Mouse (Mus musculus): ENCODE measurements around the gene Rinl. TPM values are rescaled to one million over a fixed set of nuclear protein-coding genes. Genes with fewer than 3 reads are reported as not detected.

The Rinl gene
- polyA plus RNA-seq, 1 experiment from 2014 or later, result 2.2 TPM

DNA sequence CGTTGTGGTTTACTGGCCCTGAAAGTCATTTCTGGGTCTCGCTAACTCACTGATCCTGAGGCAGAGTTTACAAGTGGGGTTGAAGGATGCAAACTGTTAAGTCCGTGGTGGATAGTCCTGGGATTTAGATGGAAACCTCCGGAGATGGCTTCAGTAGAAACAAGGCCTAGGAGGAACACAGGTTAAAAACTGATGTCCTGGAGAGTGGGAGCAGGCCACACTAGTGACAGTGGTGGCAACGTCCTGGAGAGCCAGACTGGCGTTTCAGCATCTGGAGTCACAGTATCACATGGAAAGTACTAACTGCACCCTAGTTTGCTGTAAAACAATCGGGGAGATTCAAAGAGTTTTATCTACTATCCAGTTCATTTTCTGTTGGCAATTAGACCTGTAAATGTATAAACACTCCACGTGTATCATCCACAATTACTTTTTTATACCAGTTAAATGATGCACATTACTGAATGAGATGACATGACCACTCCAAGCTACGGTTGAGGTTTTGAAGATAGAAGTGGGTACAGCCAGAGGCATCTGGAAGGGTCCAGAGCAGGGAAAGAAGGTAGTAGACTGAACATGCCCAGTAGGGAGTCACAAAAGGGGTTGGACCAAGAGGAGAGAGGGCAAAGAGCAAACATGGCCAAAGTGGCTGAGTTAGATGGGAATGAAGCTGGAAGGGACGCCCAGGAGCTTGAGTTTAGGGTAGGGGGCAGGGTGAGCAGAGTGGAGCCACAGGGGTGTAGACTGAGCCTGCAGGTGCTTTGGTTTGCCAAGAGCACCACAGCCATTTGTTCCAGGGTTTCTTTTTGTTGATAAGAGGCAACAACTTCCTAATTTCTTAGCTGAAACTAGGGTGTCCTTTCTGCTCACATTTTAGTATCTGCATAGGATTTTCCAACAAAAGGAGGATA lies 34.5 kb downstream of the Rinl start:
- peaks cover 44% of the 10 kb centered on the region for H3K4me1 ChIP-seq
- H3K27ac ChIP-seq (replicated peaks), result no peak overlapping the region
- no peak for DNase-seq (ENCODE audit: low spot score)

DNA sequence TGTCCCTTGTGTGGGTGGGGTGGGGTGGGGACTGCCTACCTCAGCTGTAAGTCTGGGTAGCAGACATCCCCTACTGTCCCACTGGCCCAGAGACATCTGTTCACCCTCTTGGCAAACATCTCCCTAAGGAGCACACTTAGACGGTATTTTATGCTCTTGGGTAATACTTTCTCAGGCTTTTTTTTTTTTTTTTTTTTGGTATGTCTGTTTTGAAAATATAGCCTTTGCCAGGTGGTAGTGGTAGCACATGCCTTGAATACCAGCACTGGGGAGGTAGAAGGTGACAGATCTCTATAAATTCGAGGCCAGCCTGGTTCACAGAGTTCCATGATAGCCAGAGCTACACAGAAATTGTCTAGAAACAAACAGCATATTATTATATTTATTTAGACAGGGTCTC lies 35.2 kb downstream of the Rinl start:
- H3K4me3 ChIP-seq, result no peak overlapping the region
- H3K36me3 ChIP-seq (replicated peaks), result peaks cover 51% of the 10 kb centered on the region
- H3K9me3 ChIP-seq, result no peaks in the 10 kb centered on the region
- WGBS, result 66% methylated on average over 2 of the region's 2 CpGs
- H3K4me1 ChIP-seq, result peaks cover 37% of the 10 kb centered on the region
- DNase-seq (ENCODE audit: low spot score), result no peak
- H3K27me3 ChIP-seq (replicated peaks; ENCODE audit: low read depth, poor library complexity, severe bottlenecking), result no peaks in the 10 kb centered on the region
- H3K27ac ChIP-seq (replicated peaks), result no peak overlapping the region

More for the DNA sequence above, 34.5 kb downstream of the Rinl start:
- Histone ChIP-seq H3K36me3 (replicated peaks) (peaks cover 56% of the 10 kb centered on the region), H3K27me3 (replicated peaks; ENCODE audit: low read depth, poor library complexity, severe bottlenecking) (no peaks in the 10 kb centered on the region), H3K4me3 (no peak overlapping the region), H3K9me3 (no peaks in the 10 kb centered on the region)
- 59% methylated on average over 10 of the region's 10 CpGs for WGBS

DNA sequence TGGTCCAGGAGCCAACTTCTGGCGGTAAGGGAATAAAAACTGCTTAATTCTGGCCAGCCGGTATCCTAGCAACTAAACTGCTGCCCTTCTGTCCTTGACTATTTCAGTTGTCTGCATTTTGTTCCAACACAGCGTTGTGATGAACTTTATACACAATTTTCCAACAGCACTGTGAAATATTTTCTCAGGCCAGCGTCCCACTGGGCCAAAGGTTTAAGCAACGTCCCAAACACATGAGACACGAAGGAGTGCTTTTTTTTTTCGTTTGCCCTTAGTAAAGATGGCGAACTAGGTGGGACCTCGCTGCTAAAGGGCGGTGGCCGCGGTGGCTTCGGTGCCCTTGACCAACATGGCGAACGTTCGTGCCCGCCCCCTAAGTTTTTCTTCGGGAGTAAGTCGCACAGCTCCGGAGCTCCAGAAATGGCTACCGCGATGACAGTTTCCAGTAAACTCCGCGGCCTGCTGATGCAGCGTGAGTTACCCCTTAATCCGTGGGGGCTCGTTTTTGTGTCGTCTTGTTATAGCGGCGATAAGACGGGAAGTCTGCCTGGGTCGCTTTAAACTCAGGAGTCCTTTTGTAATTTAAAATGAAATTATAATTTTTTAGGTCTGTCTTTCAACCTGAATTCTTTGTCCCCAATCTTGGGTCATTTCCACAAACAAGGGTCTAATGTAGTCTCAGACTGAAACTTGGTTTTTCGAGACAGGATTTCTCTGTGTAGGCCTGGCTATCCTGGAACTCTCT lies 36.3 kb downstream of the Rinl start, which contains the start of gene Ech1:
Gene Ech1, plus strand, starts transcription at position 277 of the 745 bp plus-strand sequence.
- 0 out of 2 replicates have a peak, but pooled peaks cover 4% of the 10 kb centered on the region for H3K9me3 ChIP-seq
- H3K27ac ChIP-seq (replicated peaks), result peak within 1 kb of the TSS; percentile 84
- WGBS, result 3% methylated on average over 33 of the region's 33 CpGs
- peak within 1 kb of the TSS; percentile 58 for H3K4me3 ChIP-seq
- peak; percentile 92 for DNase-seq (ENCODE audit: low spot score)
- H3K4me1 ChIP-seq, result peaks cover 28% of the 10 kb centered on the region
- H3K27me3 ChIP-seq (replicated peaks; ENCODE audit: low read depth, poor library complexity, severe bottlenecking), result no peaks in the 10 kb centered on the region
- peaks cover 47% of the 10 kb centered on the region for H3K36me3 ChIP-seq (replicated peaks)

DNA sequence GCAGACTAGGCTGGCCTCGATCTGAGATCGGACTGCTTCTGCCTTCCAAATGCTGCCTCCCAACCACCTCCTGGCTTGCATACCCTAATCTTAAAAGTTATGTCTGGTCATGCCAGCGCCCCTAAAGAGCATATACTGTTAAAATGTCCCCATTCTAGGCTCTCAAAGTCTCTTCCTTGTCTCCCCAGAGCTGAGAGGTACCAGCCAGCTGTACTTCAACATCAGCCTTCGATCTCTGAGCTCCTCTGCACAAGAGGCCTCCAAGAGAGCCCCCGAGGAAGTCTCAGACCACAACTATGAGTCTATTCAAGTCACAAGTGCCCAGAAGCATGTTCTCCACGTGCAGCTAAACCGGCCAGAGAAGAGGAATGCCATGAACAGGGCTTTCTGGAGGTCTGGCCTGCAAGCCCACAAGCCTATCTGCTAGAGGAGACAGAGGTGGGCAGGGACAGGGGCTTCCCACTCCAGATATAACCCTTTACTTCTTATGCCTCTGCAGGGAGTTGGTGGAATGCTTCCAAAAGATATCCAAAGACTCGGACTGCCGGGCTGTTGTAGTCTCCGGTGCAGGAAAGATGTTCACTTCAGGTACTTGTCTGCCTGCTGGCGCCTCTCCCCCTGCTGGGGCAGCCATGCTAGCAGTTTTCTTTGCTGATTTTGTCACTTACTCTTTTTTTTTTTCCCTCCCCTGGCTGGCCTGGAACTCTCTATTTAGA lies 37.1 kb downstream of the Rinl start:
- Histone ChIP-seq H3K27me3 (replicated peaks; ENCODE audit: low read depth, poor library complexity, severe bottlenecking) (no peaks in the 10 kb centered on the region), H3K9me3 (0 out of 2 replicates have a peak, but pooled peaks cover 4% of the 10 kb centered on the region), H3K27ac (replicated peaks) (peak overlapping the region; percentile 84), H3K4me3 (peak overlapping the region; percentile 58), H3K36me3 (replicated peaks) (peaks cover 47% of the 10 kb centered on the region), H3K4me1 (peaks cover 22% of the 10 kb centered on the region)
- no peak for DNase-seq (ENCODE audit: low spot score)
- WGBS, result 68% methylated on average over 11 of the region's 11 CpGs

DNA sequence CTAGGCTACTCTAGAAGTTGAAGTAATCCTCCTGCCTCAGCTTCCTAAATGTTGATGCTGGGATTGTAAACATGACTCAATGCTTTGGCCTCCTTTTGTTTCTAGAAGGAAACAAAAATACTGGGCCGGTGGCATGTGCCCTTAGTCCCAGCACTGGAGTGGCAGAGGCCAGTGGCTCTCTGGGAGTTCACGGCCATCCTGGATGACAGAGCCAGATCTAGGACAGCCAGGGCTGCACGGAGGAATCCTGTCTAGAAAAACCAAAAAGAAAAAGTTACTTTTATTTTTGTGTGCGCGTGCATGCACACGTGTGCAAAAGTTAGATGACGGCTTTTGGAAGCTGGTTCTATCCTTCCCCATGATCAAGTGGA lies 37.6 kb downstream of the Rinl start:
- 0 out of 2 replicates have a peak, but pooled peaks cover 4% of the 10 kb centered on the region for H3K9me3 ChIP-seq
- H3K4me3 ChIP-seq, result peak overlapping the region; percentile 58; the same call in 1 of the 2 replicates
- WGBS, result 95% methylated on average over 7 of the region's 7 CpGs
- no peak overlapping the region for H3K27ac ChIP-seq (replicated peaks)
- peaks cover 47% of the 10 kb centered on the region for H3K36me3 ChIP-seq (replicated peaks)
- H3K4me1 ChIP-seq, result peaks cover 16% of the 10 kb centered on the region
- no peaks in the 10 kb centered on the region for H3K27me3 ChIP-seq (replicated peaks; ENCODE audit: low read depth, poor library complexity, severe bottlenecking)
- DNase-seq (ENCODE audit: low spot score), result no peak

DNA sequence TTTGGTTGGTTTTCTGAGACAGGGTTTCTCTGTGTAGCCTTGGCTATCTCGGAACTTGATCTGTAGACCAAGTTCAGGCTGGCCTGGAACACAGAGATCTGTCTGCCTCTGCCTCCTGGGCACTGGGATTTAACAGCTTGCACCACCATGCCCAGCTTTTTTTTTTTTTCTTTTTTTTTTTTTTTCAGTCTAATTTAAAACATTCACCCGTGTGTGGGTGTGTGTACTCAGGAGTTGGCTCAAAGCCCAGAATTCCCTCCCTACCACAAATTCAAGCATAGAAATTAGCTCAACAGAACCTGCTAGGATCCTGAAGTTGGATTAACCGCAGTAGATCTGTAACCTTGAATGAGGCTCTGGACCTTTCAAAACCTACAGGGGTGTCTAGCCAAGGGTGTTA lies 38.6 kb downstream of the Rinl start:
- no peak for DNase-seq (ENCODE audit: low spot score)
- H3K9me3 ChIP-seq, result 0 out of 2 replicates have a peak, but pooled peaks cover 4% of the 10 kb centered on the region
- H3K4me1 ChIP-seq, result peaks cover 15% of the 10 kb centered on the region
- no peak overlapping the region for H3K4me3 ChIP-seq
- no peaks in the 10 kb centered on the region for H3K27me3 ChIP-seq (replicated peaks; ENCODE audit: low read depth, poor library complexity, severe bottlenecking)
- peaks cover 46% of the 10 kb centered on the region for H3K36me3 ChIP-seq (replicated peaks)
- no peak overlapping the region for H3K27ac ChIP-seq (replicated peaks)
- WGBS, result 90% methylated on average over 3 of the region's 3 CpGs

DNA sequence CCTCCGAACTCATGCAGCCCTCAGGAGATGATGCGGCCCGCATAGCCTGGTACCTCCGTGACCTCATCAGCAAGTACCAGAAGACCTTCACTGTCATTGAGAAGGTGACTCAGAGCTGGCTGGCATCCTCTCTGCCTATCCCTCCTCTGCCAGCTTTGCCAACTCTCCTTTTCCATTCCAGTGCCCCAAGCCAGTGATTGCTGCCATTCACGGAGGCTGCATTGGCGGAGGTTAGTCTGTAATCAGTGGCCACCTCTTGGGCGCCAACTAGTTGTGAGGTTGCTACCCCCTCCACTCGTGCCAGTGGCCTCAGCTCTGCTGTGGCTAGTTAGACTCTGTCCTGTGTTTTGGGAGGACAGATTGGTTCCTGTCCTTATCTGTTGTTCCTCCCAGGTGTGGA lies 41.1 kb downstream of the Rinl start:
- Histone ChIP-seq H3K9me3 (0 out of 2 replicates have a peak, but pooled peaks cover 4% of the 10 kb centered on the region), H3K27ac (replicated peaks) (no peak overlapping the region), H3K36me3 (replicated peaks) (peaks cover 32% of the 10 kb centered on the region), H3K4me1 (peaks cover 11% of the 10 kb centered on the region), H3K4me3 (no peak overlapping the region), H3K27me3 (replicated peaks; ENCODE audit: low read depth, poor library complexity, severe bottlenecking) (no peaks in the 10 kb centered on the region)
- 90% methylated on average over 8 of the region's 8 CpGs for WGBS
- no peak for DNase-seq (ENCODE audit: low spot score)

DNA sequence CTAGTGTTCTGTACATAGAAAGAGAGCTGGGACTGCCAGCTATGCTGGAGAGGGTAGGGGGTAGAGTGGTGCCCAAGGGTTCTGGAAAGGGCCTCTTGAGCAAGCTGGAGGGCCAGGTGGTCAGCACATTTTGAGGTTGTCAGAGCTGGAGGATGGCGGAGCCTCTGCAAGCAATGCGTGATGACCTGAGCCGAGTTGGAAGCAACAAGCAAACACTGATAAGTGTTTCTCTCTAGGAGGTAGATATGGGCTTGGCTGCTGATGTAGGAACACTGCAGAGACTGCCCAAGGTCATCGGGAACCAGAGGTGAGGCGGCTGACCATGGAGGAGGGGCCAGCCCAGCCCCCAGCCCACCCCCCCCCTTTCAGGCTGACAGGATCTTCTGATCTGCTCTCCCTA lies 42.2 kb downstream of the Rinl start:
- Histone ChIP-seq H3K36me3 (replicated peaks) (peaks cover 32% of the 10 kb centered on the region), H3K4me1 (peaks cover 5% of the 10 kb centered on the region), H3K9me3 (0 out of 2 replicates have a peak, but pooled peaks cover 4% of the 10 kb centered on the region), H3K27ac (replicated peaks) (no peak overlapping the region), H3K4me3 (no peak overlapping the region), H3K27me3 (replicated peaks; ENCODE audit: low read depth, poor library complexity, severe bottlenecking) (no peaks in the 10 kb centered on the region)
- DNase-seq (ENCODE audit: low spot score), result no peak
- 93% methylated on average over 5 of the region's 5 CpGs for WGBS

DNA sequence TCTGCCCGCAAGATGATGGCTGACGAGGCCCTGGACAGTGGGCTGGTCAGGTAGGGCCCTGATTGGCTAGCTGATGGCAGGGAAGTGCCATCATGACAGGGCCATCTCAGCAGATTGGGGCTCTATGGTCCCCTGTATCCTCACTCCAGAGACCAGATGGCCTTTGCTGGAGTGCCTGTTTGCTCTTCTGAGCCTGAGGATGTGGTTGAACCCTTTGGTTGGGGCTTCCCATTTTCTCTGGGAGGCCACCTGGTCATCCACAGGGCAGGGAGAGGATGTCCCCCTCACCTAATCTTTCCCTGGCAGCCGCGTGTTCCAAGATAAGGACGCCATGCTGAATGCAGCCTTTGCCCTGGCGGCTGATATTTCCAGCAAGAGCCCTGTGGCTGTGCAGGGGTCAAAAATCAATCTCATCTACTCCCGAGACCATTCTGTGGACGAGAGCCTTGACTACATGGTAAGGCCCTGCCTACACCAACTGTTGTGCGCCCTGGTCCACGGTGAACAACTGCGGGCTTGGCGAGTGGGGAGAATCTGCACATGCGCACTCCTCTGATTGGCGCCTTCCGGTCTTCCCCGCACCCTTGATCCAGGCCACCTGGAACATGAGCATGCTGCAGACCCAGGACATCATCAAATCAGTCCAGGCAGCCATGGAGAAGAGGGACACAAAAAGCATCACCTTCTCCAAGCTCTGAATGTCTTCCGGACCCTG lies 42.8 kb downstream of the Rinl start:
- no peak for DNase-seq (ENCODE audit: low spot score)
- WGBS, result 92% methylated on average over 17 of the region's 17 CpGs
- Histone ChIP-seq H3K27me3 (replicated peaks; ENCODE audit: low read depth, poor library complexity, severe bottlenecking) (no peaks in the 10 kb centered on the region), H3K4me3 (no peak overlapping the region), H3K27ac (replicated peaks) (no peak overlapping the region), H3K9me3 (0 out of 2 replicates have a peak, but pooled peaks cover 4% of the 10 kb centered on the region), H3K4me1 (no peaks in the 10 kb centered on the region), H3K36me3 (replicated peaks) (peaks cover 32% of the 10 kb centered on the region)

DNA sequence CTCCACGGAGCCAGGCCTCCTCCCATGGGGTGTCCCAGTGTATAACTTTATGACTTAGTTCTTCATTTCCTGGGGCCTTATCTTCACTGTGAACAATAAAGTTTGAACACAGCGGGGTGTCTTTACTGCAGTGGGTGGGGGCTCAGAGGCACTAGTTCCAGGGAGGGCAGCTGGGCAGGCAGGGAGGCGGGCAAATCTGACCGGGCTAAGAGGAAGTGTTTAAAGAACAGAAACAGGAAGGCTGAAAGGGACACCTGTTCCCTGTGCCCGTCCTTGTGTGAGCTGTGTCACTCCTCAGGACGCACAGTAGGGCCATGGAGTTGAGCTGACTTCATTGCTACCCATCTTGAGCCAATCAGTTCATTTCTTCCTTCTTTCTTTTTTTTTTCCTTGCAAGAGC lies 43.4 kb downstream of the Rinl start:
- no peak overlapping the region for H3K4me3 ChIP-seq
- H3K4me1 ChIP-seq, result no peaks in the 10 kb centered on the region
- DNase-seq (ENCODE audit: low spot score), result no peak
- WGBS, result 74% methylated on average over 6 of the region's 6 CpGs
- no peak overlapping the region for H3K27ac ChIP-seq (replicated peaks)
- 0 out of 2 replicates have a peak, but pooled peaks cover 4% of the 10 kb centered on the region for H3K9me3 ChIP-seq
- H3K36me3 ChIP-seq (replicated peaks), result peaks cover 32% of the 10 kb centered on the region
- no peaks in the 10 kb centered on the region for H3K27me3 ChIP-seq (replicated peaks; ENCODE audit: low read depth, poor library complexity, severe bottlenecking)

DNA sequence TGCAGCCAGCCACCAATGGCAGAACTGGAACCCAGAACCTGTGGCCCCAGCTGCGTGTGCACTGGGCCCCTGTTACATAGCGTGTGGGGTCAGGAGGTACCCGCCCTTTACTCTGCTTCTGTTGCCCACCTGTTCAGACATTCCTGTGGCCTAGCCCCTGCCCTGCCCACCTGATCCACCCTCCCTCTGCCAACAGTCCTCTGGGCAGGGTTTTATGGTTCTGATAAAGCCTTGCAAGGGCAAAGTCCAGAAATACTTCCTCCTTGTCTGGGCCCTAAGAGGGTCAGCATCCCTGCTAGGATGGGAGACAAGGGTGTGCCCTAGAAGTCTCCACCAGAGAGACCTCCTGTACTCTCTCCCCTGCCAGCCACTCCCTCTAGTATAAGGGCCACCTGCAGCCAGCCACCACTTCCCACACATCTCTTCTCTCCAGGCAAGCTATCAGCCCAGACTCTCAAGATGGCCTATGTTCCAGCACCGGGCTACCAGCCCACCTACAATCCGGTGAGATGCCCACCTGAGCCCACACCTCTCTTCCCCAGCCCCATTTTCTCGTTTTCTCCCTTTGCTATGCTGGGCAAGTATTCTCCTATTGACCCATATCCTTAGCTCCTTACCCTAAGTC lies 45.1 kb downstream of the Rinl start, which contains the start of gene Lgals4:
Gene Lgals4, plus strand, starts transcription at position 132 of the 625 bp plus-strand sequence.
- Histone ChIP-seq H3K4me1 (no peaks in the 10 kb centered on the region), H3K36me3 (replicated peaks) (peaks cover 30% of the 10 kb centered on the region), H3K9me3 (0 out of 2 replicates have a peak, but pooled peaks cover 4% of the 10 kb centered on the region), H3K27ac (replicated peaks) (no peak within 1 kb of the TSS), H3K27me3 (replicated peaks; ENCODE audit: low read depth, poor library complexity, severe bottlenecking) (no peaks in the 10 kb centered on the region), H3K4me3 (no peak within 1 kb of the TSS)
- no peak for DNase-seq (ENCODE audit: low spot score)
- 80% methylated on average over 6 of the region's 6 CpGs for WGBS
